Mouse (Mus musculus) cerebellum, adult (tissue): ENCODE results near the gene Hdhd5.

Experiments
- ATAC-seq: cut with Nextera tagmentation; 2 replicates; pipeline ENCODE4 v1.9.2; 2017; ENCODE audit warnings: mild to moderate bottlenecking, moderate library complexity, mixed read lengths; ENCODE audit not compliant: insufficient number of reproducible peaks, low FRiP score, low TSS enrichment

Hdhd5 gene

GRCm38 (mm10) chr6:120462251-120462650 is 68.9 kb downstream of the Hdhd5 start:
- ATAC-seq, result no peak

GRCm38 (mm10) chr6:120461217-120461616 is 69.9 kb downstream of the Hdhd5 start:
- no peak for ATAC-seq
